Mouse (Mus musculus): ENCODE data around the gene Tor2a. TPM values are rescaled to one million over a fixed set of nuclear protein-coding genes. Genes with fewer than 3 reads are reported as not detected.

Tor2a gene
- total RNA-seq, 1 experiment from 2014 or later: 30.8 TPM

DNA sequence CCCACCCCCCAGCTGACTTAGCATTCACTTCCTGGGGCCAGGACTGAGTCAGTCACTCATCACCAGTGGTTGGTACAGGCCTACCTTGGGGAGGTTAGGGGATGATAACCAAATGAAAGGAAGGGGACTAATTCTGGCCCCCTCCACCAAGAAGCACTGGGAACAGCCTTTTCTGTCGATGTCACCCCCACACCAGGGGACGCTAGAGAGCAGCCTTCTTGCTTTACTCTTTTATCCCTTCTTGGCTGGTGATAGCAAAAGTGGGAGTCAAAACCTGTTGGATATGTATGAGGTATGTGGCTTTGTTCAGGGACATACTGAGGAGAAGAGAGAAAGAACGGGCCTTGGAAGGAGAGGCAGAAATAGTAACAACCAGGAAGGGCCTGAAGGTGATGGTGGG, 6.3 kb downstream of the Tor2a start:
- DNase-seq: no peak

DNA sequence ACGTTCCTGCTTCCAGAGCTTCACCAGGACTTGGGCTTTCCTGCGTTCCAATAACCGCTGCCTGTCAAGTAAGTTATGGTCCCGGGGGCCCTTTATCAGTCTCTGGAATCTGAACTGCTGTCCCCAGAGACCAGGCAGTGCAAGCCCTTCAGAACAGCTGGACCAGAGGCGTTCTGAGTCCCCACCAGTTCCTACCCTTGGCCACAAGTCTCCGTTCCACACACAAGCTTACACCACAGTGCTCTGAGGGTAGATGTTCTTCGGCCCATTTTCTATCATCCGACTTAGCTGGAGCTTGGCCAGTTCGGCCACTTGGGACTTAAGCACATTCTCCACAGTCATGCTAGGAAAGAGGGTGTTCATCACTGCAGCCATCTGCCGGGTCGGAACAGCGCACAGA, 10.2 kb downstream of the Tor2a start:
- DNase-seq: no peak

DNA sequence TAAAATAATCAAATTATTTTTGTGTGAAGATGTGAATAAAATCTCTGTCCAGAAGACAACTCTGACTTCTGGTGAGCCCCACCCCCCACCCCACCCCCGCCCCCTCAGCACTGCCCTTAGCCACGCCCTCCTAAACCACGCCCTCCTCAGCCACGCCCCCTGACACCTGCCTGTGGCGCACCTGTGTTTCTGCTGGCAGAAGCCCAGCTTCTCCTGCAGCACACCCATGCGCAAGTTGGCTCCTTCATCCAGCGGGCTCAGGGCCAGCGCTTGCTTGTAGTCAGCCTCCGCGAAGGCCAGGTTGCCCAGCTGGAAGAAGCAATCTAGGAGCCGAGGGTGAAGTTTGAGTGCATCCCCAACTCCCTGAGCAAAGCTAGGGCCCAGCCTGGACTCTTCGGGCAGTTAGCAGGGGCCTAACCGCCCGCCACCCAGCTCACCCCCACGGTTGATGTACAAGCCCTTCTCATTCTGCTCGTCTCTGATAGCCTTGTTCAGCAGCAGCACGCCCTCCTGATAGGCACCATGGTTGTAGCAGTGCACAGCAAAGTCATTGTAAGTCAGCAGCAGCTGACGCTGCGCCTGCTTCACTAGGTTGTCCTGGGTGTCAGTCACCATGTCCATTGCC, 11.7 kb downstream of the Tor2a start:
- no peak for DNase-seq

DNA sequence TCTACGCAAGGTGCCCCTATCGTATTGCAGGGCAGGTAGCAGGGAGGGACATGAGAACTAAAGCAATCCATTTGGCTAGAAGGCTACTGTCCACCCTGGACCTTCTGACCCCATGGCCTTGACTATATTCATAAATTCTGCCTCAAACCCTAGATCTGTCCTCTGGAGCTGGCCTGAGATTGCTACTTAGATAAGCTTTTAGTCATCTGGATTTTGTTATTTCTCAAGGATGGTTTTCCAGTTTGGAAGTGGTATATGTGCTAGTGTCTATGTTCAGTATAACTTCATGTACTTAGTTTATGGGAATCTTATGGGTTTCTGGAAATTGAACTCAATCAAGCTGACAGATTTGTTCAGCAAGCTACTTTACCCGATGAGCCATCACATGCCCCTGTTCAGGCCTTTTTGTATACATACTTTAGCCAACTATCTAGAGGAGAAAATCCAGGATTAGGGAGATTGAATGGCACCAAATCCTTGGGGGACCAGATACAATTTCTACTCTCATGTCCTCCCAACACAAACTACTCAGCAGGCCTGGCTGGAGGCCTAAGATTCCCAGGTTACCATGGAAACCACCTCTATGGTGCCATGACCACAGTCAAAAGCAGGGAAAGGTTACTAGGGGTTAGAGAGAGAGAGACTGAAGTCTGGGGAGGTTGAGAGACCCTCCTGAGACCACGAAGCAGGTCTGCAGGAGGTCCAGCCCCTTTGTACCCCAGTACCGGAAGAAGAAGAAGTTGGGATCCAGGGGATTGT, 12.5 kb downstream of the Tor2a start:
- no peak for DNase-seq

DNA sequence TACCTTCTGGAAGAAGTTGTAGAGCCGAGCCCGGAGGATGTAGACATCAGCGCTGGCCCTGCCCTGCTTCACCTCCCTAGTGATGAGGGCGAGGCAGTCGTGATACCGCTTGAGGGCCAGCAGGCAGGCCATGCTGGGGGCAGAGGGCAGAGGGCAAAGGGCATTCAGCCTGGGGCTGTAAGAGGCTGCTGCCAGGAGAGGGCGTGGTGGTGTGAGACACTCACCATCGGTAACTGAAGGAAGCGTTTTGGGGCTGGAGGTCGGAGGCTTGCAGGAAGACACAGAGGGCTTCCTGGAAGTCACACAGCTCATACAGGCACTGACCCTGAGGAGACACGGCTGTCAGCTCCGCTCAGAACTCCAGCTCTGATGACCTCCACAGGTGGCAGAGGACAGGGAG, 14.9 kb downstream of the Tor2a start:
- DNase-seq: no peak

DNA sequence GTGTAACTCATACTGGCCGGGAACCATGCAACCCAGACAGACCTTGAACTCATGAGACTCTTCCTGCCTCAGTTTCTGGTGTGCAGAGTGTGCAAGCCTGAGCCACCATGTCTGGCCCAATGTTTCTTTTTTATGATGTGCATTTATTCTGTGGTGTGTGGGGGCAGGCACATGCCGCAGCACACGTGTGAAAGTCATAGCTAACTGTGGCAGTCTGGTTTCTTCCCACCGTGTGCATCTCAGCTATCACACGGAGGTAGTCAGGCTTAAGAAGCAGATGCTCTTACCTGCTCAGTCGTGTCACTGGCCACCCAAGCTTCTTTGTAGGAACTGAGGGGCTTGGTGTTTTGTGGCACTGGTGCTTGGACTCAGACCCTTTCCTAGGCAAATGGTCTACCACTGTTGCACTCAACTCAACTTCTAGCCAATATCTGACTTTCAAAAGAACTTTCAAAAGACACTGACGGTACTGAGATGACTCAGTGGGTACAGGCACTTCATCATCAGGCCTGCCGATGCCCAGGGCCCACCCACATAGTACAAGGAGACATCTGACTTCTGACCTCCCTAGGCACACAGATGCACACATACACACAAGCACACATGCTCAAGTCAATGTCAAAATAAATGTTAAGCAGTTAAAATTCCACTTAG, 15.7 kb downstream of the Tor2a start:
- DNase-seq: no peak

DNA sequence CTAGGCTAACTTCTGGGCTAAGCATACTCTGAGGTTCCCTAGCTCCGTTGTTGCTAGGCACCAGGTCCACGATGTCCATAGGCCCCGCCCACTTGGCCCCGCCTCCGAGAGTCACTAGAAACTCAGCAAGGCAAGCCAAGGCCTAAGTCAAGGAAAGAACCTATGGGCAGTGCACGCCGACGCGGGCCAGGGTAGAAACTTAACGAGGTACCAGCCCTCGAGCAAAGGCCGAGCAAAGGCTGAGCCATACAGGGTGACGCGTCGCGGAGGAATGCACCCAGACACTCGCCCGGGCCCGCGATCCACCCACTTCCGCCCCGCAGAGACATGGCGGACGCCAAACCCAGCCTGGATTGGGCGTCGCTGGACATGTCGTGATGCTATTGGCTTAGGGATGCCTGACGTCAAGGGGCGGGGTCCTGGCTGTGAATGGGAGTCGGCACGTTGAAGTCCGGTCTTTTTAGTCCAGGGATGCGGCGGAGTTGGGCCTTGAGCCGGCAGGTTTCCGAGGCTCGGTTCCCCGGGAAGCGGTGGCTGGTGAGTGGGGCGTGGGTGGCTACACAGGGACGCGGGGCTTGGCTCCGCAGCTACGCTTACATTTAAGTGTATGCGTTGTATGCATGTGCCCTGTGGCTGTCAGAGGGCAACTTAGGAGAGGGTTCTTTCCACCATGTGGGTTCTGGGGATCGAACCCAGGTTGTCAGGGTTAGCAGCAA, 18.5 kb downstream of the Tor2a start, which contains the start of the genes Ttc16 and Ptrh1:
Ttc16 (minus strand) TSS at position 275 of the 716 bp plus-strand sequence.
Ptrh1 (plus strand) TSS at position 428 of the 716 bp plus-strand sequence.
- peak; percentile 98 for DNase-seq

DNA sequence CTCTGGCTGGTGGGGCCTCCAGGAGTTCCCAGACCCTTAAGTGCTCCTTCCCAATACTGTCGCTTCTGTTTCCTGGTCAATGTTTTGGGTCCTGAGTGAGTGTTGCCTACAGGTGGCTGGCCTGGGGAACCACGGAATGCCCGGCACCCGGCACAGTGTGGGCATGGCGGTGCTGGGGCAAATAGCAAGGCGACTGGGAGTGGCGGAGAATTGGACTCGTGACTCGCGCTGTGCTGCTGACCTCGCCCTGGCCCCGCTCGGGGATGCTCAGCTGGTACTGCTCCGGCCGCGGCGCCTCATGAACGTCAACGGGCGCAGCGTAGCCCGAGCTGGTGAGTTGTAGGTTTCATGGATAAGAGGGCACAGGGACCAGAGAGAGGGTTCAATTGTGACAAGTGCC, 19.2 kb downstream of the Tor2a start:
- DNase-seq: no peak

DNA sequence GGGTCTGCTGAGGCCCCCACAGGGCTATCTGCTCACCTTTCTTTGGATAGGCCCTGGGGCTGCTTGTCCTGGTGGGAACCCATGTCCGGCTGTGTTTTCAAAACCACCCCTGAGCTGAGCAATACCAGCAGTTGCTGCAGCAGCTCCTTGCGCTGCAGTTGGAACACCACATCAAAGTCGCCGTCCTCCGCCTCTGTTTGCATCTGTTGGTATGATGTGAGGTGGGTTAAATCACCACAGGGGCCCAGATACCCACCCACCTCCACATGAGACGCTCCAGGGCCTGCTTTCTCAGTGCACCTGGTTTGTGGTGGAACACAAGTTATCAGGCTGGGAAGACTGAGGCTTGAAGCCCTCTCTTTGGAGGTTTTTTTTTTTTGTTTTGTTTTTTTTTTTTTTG, 21.0 kb downstream of the Tor2a start:
- no peak for DNase-seq

DNA sequence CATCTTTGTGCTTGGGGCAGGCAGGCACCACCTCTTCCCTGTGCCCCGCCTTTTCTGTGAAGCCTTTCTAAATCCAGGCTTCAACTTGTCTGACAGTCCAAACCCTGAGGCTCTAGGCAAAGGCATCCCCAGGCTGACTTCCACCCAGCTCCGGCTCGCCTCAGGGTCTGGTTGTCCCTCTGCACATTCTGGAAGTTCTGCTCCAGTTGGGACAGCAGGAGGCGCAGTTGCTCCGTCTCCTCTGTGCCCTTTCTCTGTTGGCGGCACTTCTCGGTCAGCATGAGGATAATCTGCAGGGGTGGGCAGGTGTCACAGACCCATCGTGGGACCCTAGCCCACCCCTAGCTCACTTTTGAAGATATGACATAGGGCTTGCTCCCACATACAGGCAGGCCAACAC, 22.1 kb downstream of the Tor2a start:
- peak; percentile 65 for DNase-seq

DNA sequence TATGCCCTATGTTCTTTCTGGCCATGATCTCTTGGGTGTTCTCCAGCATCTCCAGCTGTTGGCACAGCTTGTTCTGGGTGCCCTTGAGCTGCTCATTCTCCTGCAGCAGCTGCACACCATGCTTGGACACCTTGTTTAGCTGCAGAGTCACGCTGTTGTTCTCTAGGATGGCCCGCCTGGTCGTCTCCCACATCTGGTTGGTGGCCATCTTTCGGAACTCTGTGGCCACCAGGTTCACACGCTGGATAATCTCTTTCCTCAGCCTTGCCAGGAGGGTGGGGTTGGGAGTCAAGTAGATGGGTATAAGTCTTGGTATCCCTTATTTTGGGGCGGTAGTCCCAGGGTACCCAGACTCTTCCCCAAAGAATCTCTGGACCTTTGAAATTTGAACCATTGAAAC, 22.7 kb downstream of the Tor2a start:
- no peak for DNase-seq

DNA sequence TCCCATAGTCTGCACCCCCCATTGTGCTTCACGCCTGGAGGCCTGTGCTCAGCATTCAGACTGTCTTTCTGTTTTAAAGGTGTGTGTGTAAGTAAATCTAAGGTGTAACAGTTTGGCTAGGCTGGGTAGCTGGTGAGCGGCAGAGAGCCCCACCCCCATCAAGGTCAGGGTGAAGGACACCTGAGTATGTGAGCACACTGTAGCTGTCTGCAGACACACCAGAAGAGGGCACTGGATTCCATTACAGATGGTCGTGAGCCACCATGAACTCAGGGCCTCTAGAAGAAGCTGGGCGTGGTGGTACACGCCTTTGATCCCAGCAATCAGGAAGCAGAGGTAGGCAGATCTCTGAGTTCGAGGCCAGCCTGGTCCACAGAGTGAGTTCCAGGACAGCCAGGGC, 24.7 kb downstream of the Tor2a start:
- DNase-seq: no peak

DNA sequence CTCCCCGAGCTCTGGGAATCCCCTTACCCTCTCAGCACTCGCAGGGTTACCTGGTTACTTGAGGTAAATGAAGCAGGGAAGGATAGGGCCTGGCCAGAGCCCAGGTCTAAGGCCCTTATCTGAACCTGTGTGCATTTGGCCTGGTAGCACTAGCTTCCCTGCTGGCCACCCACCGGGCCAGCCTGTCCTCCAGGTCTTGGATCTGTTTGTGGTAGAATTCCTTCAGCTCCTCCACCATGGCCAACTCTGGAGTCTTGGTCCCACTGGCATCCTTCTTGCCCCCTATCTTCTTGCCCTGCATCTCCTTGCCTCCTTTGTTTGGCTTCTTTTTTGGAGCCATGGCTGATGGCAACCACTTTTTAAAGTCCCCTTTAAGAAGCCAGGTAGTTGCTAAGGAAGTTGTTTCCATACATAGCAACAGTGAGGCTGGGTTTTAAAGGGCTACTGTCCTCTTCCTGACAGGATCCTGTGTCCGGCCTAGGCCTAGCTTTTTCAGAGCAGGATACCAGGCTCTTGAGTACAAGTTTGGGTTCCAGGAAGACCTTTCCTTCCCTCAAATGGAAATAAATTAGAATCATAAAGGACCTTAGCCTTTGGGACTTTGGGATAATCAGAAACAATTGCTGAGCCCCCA, 27.1 kb downstream of the Tor2a start, which contains the start of gene Cfap157:
Cfap157 (minus strand) TSS at position 381 of the 634 bp plus-strand sequence.
- DNase-seq: no peak

DNA sequence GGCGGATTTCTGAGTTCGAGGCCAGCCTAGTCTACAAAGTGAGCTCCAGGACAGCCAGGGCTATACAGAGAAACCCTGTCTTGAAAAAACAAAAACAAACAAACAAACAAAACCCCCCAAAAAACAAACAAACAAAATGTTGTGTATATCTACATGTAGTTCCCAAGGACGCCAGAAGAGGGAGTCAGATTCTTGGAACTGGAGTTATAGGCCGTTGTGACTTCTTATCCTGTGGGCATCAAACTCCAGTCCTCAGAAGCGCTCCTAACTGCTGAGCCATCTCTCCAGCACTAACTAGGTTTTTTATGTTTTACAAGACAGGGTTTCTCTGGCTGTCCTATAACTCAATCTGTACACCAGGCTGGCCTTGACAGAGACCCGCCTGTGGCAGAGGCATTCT, 30.1 kb downstream of the Tor2a start:
- DNase-seq: no peak

DNA sequence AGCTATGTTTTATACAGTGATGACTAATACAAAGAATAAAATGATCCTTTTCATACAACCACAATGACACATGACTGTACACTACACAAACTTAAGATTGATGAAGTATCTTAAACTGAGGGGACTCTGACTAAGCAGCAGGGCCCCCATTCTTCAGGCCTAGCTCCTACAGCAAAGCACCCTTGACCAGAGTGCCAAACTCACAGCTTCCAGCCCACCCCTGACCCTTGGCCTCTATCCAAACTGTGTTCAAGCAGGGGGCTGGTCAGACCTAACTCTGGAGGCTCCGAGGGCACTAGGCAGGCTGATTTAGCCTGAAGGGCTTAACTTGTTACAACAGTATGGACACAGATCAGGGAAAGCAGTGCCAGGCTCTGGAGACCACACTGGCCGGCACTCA, 31.5 kb downstream of the Tor2a start:
- DNase-seq: no peak

DNA sequence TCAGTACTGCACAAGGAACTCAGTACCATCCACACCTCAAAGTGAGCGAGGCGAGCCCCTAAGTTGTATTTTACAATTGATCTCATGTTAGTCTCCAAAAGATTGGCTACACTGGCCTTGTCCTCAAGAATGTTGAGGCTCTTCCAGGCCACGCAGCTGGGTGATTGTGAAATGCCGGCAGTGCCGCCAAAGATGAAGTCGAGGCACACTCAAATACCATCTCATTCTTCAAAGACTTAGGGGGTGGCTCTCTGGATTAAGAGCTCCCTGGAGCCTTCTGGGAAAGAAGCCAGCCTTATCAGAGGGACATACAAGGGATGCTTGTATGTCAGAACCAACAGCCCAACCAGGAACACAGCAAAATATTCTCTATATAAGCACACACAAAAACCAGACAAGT, 34.3 kb downstream of the Tor2a start:
- DNase-seq: no peak

DNA sequence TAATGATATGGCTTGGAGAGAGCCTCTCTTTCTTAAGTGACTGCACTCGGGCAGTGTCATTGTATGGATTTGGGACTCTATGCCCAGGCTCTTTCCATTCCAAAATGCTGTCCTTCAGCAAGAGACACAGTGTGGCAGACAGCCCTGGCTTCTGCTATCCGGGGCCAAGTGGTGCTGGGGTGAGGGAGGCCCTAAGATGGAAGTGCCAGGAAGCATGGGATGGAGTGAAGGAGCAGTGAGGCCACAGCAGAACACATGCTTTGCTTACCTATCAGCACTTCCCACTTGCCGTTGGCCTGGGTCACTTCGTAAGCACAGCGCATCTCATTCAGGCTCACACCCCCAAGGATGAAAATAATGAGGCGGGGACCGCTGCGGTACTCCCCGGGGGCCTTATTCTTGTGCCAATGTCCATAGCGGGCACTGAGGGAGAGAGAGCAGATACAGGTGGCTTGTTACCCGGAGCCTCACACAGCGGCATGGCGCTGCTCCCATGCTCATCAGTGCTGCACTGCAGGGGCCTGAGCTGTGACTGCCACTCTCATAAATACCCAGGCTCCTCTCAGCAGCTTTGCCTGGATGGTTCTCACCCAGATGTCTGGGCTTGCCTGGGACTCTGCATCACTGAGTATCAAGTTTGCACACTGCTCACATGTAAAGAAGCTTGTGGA, 38.8 kb downstream of the Tor2a start:
- DNase-seq: no peak

DNA sequence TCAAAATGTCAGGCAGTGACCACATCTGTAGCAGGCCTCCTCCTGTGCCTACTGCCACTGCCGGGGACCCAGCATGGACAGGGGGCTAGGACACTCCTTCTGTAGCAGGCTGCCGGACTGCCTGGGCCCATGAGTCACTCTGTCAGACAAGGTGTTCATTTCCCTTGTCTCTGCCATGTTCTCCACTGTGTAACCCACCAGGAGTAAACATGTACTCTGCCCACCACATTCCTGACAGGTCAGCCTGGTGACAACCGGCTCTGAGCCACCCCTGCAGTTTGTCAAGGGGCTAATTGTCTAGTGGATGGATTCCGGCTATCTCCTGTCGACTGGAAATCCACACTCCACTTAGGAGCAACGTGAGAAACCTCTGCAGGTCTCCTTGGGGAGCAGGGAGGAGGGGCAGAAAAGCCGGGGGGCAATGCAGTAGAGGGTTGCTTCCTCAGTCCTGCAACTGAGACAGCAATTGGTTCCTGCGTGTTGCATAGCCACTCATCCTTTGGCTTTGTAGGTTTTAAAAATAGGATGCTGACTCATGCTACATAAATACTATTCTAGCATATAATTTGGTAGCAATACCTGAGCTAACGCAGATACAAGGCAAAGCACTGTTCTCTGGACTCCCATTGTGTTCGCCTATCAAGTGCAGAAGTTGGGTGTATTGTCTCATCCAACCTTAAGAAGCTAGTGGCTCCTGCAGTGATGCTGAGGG, 41.4 kb downstream of the Tor2a start:
- DNase-seq: no peak

DNA sequence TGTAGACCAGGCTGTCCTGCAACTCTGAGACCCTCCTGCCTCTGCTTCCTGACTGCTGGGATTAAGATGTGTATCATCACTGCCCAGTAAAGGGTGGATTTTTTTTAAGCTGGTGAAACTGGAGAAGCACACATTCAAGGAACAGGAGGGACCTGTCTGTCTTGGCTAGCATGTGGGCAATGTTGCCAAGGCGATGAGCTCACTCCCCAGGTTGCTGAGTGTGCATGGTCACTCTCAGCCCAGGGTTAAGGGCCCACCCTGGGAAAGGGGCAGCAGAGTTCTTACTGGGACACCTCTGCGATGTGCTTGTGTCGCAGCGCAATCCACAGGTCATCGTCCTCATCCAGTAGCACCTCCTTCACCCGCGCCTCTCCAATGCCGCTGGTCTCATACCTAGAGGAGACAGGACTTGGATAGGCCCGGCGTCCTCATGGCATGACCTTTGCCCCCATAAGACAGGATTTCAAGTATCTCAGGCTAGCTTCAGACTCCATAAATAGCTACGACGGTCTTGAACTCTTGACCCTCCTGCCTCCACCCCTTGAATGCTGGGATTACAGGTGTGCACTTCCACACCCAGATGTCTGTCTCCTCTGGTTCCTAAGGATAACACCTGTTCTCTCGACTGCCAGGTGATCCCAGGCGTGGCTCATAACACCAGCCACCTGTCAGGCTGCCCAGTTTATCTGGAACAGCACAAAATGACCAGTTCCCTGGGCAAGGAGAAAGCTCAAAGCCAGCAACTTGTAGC, 52.0 kb downstream of the Tor2a start:
- DNase-seq: no peak
